ENCODE assay signal across 8 mouse cellular contexts in genomic region chr11:117828888-117829604, GRCm38 (mm10). TPM values are rescaled to one million over a fixed set of nuclear protein-coding genes. Genes with fewer than 3 reads are reported as not detected.
DNase-seq lines count a peak whose midpoint lies in the region; ATAC-seq and TF ChIP-seq lines count a peak whose summit lies in the region.

No protein-coding gene starts in this region.

- TF ChIP-seq POLR2A in lung, adult 2 months (IDR thresholded peaks at IDR 0.05; ENCODE audit: borderline replicate concordance, extremely low read depth, low read depth, low read length): no peak
- TF ChIP-seq POLR2A in limb, embryonic 14.5 days (IDR thresholded peaks at IDR 0.05; ENCODE audit: borderline replicate concordance, extremely low read depth, insufficient read depth, insufficient read length): no peak

- H3K4me1 ChIP-seq in lung, adult 2 months (ENCODE audit: control insufficient read depth, insufficient read depth, low read length): peaks cover 21% of the 10 kb centered on the region
- H3K4me1 ChIP-seq in limb, embryonic 14.5 days (ENCODE audit: control insufficient read depth, insufficient read depth, low read length): peaks cover 36% of the 10 kb centered on the region

- 32% methylated on average over 9 of the region's 9 CpGs for WGBS in lung, adult 2 months
- 55% methylated on average over 9 of the region's 9 CpGs for WGBS in limb, embryonic 14.5 days

- H3K36me3 ChIP-seq in limb, embryonic 14.5 days (ENCODE audit: control insufficient read depth, insufficient read depth, low read length): no peaks in the 10 kb centered on the region

- no peak for TF ChIP-seq CTCF in lung, adult 2 months (IDR thresholded peaks at IDR 0.05; ENCODE audit: insufficient read depth, low read length)

- H3K27ac ChIP-seq in limb, embryonic 14.5 days (replicated peaks; ENCODE audit: low read depth, low read length): peak overlapping the region; percentile 56

- no peak overlapping the region for H3K4me2 ChIP-seq in limb, embryonic 14.5 days (replicated peaks; ENCODE audit: low read depth, low read length, severe bottlenecking)

- no peak for ATAC-seq in limb, embryonic 14.5 days (ENCODE audit: low FRiP score, low read depth)
- no peak for ATAC-seq in activated CD4-positive, CD25-positive, alpha-beta regulatory T cell, adult 4 months

- no peaks in the 10 kb centered on the region for H3K9me3 ChIP-seq in limb, embryonic 14.5 days (ENCODE audit: control insufficient read depth, low read length)

- intact Hi-C loops in heart, postnatal 10 days (cut with DNase I): loop anchor here (2.0 to 10.0 kb wide), 2 partner anchors 354 to 448 kb away; no protein-coding TSS in a partner anchor

- no peak overlapping the region for H3K9ac ChIP-seq in limb, embryonic 14.5 days (ENCODE audit: low read depth, low read length, severe bottlenecking)

- H3K4me3 ChIP-seq in lung, adult 2 months (replicated peaks; ENCODE audit: extremely low read depth, low read depth, low read length): no peak overlapping the region
- no peak overlapping the region for H3K4me3 ChIP-seq in limb, embryonic 14.5 days (replicated peaks; ENCODE audit: low read length)

- no peaks in the 10 kb centered on the region for H3K27me3 ChIP-seq in limb, embryonic 14.5 days (ENCODE audit: control insufficient read depth, insufficient read depth, low read length)

- peak; percentile 50 to 52 for DNase-seq in lung, adult 18-20 months
- no peak for DNase-seq in lung, adult 2 months
- peak; percentile 52 for DNase-seq in brain, adult 2 months (ENCODE audit: low read depth, low spot score)
- DNase-seq in heart, postnatal 10 days: peak; percentile 79 to 80
- no peak for DNase-seq in limb, embryonic 14.5 days (ENCODE audit: low spot score)
- DNase-seq in spleen, postnatal 36 days (ENCODE audit: low spot score in 2 of 2): peak; percentile 49 to 65
- DNase-seq in cerebellum, adult 8-10 months: no peak

RNA-seq across cellular contexts. Expression of gene Tk1, which starts 3.2 kb away (rescaled TPM):
- polyA plus RNA-seq in lung, adult 2 months (2012; rRNA removed): 7.3 and 11.5 TPM in 2 replicates
- total RNA-seq in heart, postnatal 10 days (2021): 10 to 100 TPM; 22.9 to 27.9 TPM
- polyA plus RNA-seq in limb, embryonic 14.5 days (2012; rRNA removed): 160 and 175 TPM in 2 replicates
- 128 and 132 TPM in 2 replicates for polyA plus RNA-seq in limb, embryonic 14.5 days (2014; fragmentation: Nextera tagmentation; extraction: Ambion mirVana)
- 10 to 100 TPM; 52.4 to 88.7 TPM for polyA plus RNA-seq in activated CD4-positive, CD25-positive, alpha-beta regulatory T cell, adult 4 months (2017; shearing (Covaris generic))

RNA-seq across cellular contexts. Expression of gene Afmid, which starts 3.3 kb away (rescaled TPM):
- polyA plus RNA-seq in lung, adult 2 months (2012; rRNA removed): 4.3 and 6.0 TPM in 2 replicates
- total RNA-seq in heart, postnatal 10 days (2021): 1 to 10 TPM; 7.4 to 10.0 TPM
- 10.4 TPM in 2 replicates for polyA plus RNA-seq in limb, embryonic 14.5 days (2012; rRNA removed)
- polyA plus RNA-seq in limb, embryonic 14.5 days (2014; fragmentation: Nextera tagmentation; extraction: Ambion mirVana): 4.6 and 5.3 TPM in 2 replicates
- polyA plus RNA-seq in activated CD4-positive, CD25-positive, alpha-beta regulatory T cell, adult 4 months (2017; shearing (Covaris generic)): 10 to 100 TPM; 23.5 to 24.7 TPM

RNA-seq across cellular contexts. Expression of gene Gm20708, which starts 19.6 kb away (rescaled TPM):
- 0.06 TPM in 1 of 2 replicates, not detected in the other for polyA plus RNA-seq in lung, adult 2 months (2012; rRNA removed)
- total RNA-seq in heart, postnatal 10 days (2021): 1 to 10 TPM; 1.5 to 2.5 TPM
- 0.17 and 0.62 TPM in 2 replicates for polyA plus RNA-seq in limb, embryonic 14.5 days (2012; rRNA removed)
- polyA plus RNA-seq in limb, embryonic 14.5 days (2014; fragmentation: Nextera tagmentation; extraction: Ambion mirVana): 0.59 and 0.92 TPM in 2 replicates
- polyA plus RNA-seq in activated CD4-positive, CD25-positive, alpha-beta regulatory T cell, adult 4 months (2017; shearing (Covaris generic)): 1 to 10 TPM; 3.8 to 5.6 TPM

RNA-seq across cellular contexts. Expression of gene Syngr2, which starts 19.6 kb away (rescaled TPM):
- 180 and 191 TPM in 2 replicates for polyA plus RNA-seq in lung, adult 2 months (2012; rRNA removed)
- total RNA-seq in heart, postnatal 10 days (2021): 100 to 1,000 TPM; 100 to 105 TPM
- 41.4 and 58.5 TPM in 2 replicates for polyA plus RNA-seq in limb, embryonic 14.5 days (2012; rRNA removed)
- 68.3 and 75.8 TPM in 2 replicates for polyA plus RNA-seq in limb, embryonic 14.5 days (2014; fragmentation: Nextera tagmentation; extraction: Ambion mirVana)
- 100 to 1,000 TPM in 1 of 2 experiments, 10 to 100 TPM in 1; 76.0 to 131 TPM for polyA plus RNA-seq in activated CD4-positive, CD25-positive, alpha-beta regulatory T cell, adult 4 months (2017; shearing (Covaris generic))

RNA-seq across cellular contexts. Expression of gene Birc5, which starts 20.0 kb away (rescaled TPM):
- polyA plus RNA-seq in lung, adult 2 months (2012; rRNA removed): 1.4 and 2.5 TPM in 2 replicates
- total RNA-seq in heart, postnatal 10 days (2021): 10 to 100 TPM; 17.4 to 18.4 TPM
- polyA plus RNA-seq in limb, embryonic 14.5 days (2012; rRNA removed): 128 and 138 TPM in 2 replicates
- polyA plus RNA-seq in limb, embryonic 14.5 days (2014; fragmentation: Nextera tagmentation; extraction: Ambion mirVana): 267 and 276 TPM in 2 replicates
- polyA plus RNA-seq in activated CD4-positive, CD25-positive, alpha-beta regulatory T cell, adult 4 months (2017; shearing (Covaris generic)): 100 to 1,000 TPM in 1 of 2 experiments, 10 to 100 TPM in 1; 88.3 to 110 TPM

Comparison
In these comparisons a context has a peak if more than half of its experiments do, and no peak if none do; other contexts are left out.
1. DNase-seq: peak in lung, adult 18-20 months (2 of 2), brain, adult 2 months (single experiment), heart, postnatal 10 days (2 of 2) and spleen, postnatal 36 days (2 of 2); none in lung, adult 2 months (single experiment), limb, embryonic 14.5 days (single experiment) and cerebellum, adult 8-10 months (single experiment).